Mouse (Mus musculus) midbrain, embryonic 16.5 days (tissue): ENCODE measurements at regions not wholly inside any gene's neighbourhood (a gene's known extent, or its start where the extent isn't known, plus 50 kb on each side); places are given as distances from the start of the nearest gene placed in this dataset.

Experiments
- ATAC-seq: fragments of 200-750 bp; cut with Nextera tagmentation; 2 replicates; pipeline ENCODE4 v1.8.0; 2017; ENCODE audit warnings: moderate TSS enrichment
- H3K27ac ChIP-seq: fragments of 300-500 bp; sonication (generic); 2 replicates; pipeline ENCODE4 v1.5.1; 2014; ENCODE audit warnings: mild to moderate bottlenecking, low read length, mixed read lengths
- H3K27me3 ChIP-seq: fragments of 300-500 bp; sonication (generic); 2 replicates; pipeline ENCODE4 v1.6.1; 2014; ENCODE audit warnings: low read depth, low read length, mixed read lengths; ENCODE audit not compliant: control insufficient read depth, insufficient read depth
- H3K36me3 ChIP-seq: fragments of 300-500 bp; sonication (generic); 2 replicates; pipeline ENCODE4 v1.6.1; 2014; ENCODE audit warnings: mild to moderate bottlenecking, low read length, moderate library complexity, mixed read lengths; ENCODE audit not compliant: control insufficient read depth, insufficient read depth
- H3K4me1 ChIP-seq: fragments of 300-500 bp; sonication (generic); 2 replicates; pipeline ENCODE4 v1.6.1; 2014; ENCODE audit warnings: mild to moderate bottlenecking, low read length, mixed read lengths; ENCODE audit not compliant: control insufficient read depth, insufficient read depth
- H3K4me2 ChIP-seq: fragments of 300-500 bp; sonication (generic); 2 replicates; pipeline ENCODE4 v1.6.1; 2014; ENCODE audit warnings: mild to moderate bottlenecking, low read length, mixed read lengths
- H3K4me3 ChIP-seq: fragments of 300-500 bp; sonication (generic); 2 replicates; pipeline ENCODE4 v1.5.1; 2014; ENCODE audit warnings: low read depth, mild to moderate bottlenecking, low read length, moderate library complexity, mixed read lengths
- H3K9ac ChIP-seq: fragments of 300-500 bp; sonication (generic); 2 replicates; pipeline ENCODE4 v1.6.1; 2014; ENCODE audit warnings: low read depth, low read length, mixed read lengths
- H3K9me3 ChIP-seq: fragments of 300-500 bp; sonication (generic); replicated peaks from 2 replicates; pipeline ENCODE4 v1.6.1; 2014; ENCODE audit warnings: mild to moderate bottlenecking, low read length, mixed read lengths; ENCODE audit not compliant: control insufficient read depth, poor library complexity, severe bottlenecking
- WGBS: fragments of 180-500 bp; shearing (Covaris S2); extraction: QIAGEN DNeasy Blood & Tissue Kit; methylation state at CpG from one replicate; pipeline ENCODE4 v1.1.7; 2014; 5-methylcytosine and 5-hydroxymethylcytosine counted together

DNA sequence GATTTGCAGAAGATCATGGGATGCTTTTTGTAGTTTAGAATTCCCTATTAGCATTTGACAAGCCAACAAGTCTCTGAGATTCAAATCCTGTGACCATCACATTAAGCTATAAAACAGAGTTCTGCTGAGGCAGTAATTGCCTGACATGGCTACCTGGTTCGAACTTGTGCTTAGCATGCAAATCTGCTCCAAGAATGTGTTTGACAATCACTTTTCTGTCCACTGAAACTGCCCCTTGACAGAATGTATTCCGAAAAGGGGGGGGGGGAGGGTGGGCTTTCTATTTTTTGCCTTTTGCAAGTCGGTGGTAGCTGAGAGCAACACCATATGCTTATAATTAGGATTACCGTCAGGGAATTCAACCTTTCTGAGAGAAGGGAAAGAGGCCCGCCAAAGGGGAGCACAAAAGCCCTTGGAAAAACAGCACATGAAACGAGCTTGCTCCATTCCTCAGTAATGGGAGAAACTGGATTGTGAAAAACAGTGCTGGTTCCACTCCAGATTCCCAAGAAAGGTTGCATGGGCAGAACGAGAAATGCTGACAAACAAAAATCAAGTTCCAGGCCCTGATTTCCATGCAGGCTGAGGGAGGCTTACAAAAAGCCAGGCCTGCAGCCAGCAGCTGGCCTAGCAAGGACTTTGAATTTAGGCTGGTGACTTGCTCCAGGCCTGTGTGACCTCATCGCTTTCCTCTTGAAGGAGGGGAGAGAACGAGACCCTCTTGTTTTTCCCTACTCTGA lies 176.1 kb upstream of the Ldb2 start:
- no peaks in the 10 kb centered on the region for H3K4me1 ChIP-seq
- H3K27ac ChIP-seq, result peak overlapping the region; percentile 56
- WGBS, result 20% methylated on average over 9 of the region's 9 CpGs
- H3K4me2 ChIP-seq, result no peak overlapping the region
- no peaks in the 10 kb centered on the region for H3K27me3 ChIP-seq
- no peaks in the 10 kb centered on the region for H3K36me3 ChIP-seq
- H3K9me3 ChIP-seq, result no peaks in the 10 kb centered on the region
- no peak overlapping the region for H3K4me3 ChIP-seq
- ATAC-seq, result peak; percentile 78
- H3K9ac ChIP-seq, result no peak overlapping the region

DNA sequence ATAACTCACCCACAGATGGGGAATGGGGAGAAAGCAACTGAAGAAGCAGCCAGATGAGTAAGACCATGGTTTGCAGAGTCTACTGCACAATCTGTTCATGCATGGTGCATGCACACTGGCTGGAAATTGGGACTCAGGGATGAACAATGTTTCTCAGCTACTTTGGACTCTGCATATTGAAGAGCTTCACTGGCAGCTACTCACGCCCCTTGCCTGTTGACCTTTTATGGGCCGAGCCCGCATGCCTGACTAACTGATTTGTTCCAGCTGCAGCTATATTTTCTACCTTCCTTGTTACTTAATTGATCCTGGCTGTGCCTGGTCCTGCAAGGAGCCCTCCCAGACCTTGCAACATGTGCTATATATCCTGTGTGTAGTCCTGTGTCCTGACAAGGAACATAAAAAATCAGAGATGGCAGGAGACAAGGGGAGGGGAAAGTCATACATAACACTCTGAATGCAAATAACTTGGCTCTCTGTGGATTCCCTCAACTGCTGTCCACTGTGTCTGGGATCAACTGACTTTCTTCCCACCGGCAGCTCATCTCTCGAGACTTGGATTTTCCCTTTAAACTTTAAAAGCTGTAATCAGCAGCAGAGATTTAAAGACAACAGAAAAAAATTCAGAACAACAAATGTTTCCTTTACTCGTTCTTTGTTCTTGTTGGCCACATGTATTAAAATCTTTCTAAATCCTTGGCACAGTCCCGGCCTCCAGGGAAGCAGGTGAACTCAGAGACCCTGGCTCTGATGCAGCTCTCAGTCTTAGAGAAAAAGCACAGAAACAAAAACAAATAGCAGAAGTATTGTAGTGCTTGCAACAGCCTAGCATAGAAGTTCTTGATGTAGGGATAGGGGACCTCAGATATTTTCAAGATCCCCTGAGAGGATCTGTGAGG lies 143.8 kb upstream of the Ldb2 start:
- Histone ChIP-seq H3K9me3 (0 out of 2 replicates have a peak, but pooled peaks cover 2% of the 10 kb centered on the region), H3K9ac (no peak overlapping the region), H3K4me1 (no peaks in the 10 kb centered on the region; the same call in 1 of the 2 replicates), H3K4me2 (no peak overlapping the region), H3K27ac (no peak overlapping the region), H3K27me3 (no peaks in the 10 kb centered on the region), H3K36me3 (no peaks in the 10 kb centered on the region), H3K4me3 (no peak overlapping the region)
- ATAC-seq, result no peak; the same call in 1 of the 2 replicates
- WGBS, result 21% methylated on average over 7 of the region's 7 CpGs

DNA sequence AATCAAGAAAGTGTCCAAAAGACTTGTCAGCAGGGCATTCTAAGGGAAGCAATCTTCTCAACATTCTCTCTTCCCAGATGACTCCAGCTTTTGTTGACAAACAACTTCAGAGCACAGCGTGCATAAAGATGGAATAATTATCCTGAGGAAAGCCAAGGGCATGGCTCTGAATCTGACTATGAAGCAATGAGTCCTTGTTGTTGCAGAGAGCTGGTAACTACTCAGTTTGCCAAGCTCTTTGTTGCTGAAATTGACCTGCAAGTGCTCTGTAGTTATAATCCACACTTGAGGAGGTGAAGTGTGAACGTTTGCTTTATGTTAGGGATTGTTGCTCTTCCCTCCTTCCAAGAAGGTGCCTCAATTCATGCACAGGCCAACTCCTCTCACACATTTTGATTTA lies 143.1 kb upstream of the Ldb2 start:
- WGBS, result 66% methylated on average over 2 of the region's 2 CpGs

DNA sequence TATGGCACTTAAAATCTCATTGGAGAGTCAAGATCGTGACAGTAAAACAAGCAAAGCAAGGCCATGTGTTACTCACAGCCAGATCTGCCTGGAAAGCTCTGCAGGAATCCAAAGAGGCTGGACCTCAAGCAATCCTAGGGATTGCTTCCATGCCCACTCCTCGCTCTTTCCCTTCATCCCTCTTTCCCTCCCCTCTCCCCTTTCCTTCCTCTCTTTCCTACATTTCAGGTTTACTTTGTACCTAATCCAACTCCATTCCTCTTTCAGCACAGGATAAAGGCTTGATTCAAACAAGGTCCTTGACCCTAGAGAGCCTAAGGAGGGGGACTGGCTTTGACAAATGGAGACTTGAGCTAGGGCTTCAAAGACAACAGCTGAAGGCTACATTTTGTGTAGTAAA lies 126.0 kb upstream of the Ldb2 start:
- Histone ChIP-seq H3K36me3 (no peaks in the 10 kb centered on the region), H3K27ac (no peak overlapping the region), H3K9ac (no peak overlapping the region), H3K27me3 (no peaks in the 10 kb centered on the region), H3K4me2 (no peak overlapping the region), H3K9me3 (no peaks in the 10 kb centered on the region), H3K4me1 (no peaks in the 10 kb centered on the region), H3K4me3 (no peak overlapping the region)
- ATAC-seq, result no peak
- WGBS, result 52% methylated on average over 2 of the region's 2 CpGs

More for the DNA sequence above, 143.1 kb upstream of the Ldb2 start:
- H3K4me3 ChIP-seq, result no peak overlapping the region
- H3K36me3 ChIP-seq, result no peaks in the 10 kb centered on the region
- no peak for ATAC-seq
- H3K27me3 ChIP-seq, result no peaks in the 10 kb centered on the region
- H3K9me3 ChIP-seq, result 0 out of 2 replicates have a peak, but pooled peaks cover 2% of the 10 kb centered on the region
- no peak overlapping the region for H3K27ac ChIP-seq
- H3K4me2 ChIP-seq, result no peak overlapping the region
- H3K4me1 ChIP-seq, result no peaks in the 10 kb centered on the region; the same call in 1 of the 2 replicates
- H3K9ac ChIP-seq, result no peak overlapping the region

DNA sequence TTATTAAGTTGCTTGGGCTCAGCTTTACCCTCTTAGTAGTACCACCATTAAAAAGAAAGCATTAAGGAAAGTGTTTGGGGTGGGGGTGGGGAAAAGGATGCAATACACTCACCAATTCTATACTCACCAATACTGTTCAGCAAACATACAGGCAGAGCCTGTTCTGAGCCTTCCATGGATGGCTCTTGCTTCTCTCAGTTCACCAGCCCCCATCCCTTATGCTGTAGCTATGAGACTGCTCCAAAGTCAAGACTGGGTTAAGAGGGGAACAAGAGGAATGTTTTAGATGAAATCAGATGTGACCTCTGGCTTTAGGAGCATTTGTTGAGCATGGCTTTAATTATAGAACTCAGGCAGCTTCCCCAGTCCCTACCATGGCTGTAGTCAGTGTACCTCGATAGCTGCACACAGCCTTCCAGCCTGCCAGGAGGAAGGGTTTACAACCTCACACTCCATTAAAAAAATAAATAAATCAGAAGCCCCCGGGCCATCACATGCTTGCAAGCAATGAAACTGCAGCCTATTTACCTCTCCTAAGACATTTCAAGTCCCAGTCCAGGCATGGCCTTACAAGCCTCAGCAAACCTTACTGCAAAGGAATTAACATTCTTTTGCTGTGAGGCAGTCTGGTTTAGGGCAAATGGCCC lies 122.8 kb upstream of the Ldb2 start:
- Histone ChIP-seq H3K9ac (no peak overlapping the region), H3K27me3 (no peaks in the 10 kb centered on the region), H3K4me1 (no peaks in the 10 kb centered on the region), H3K4me3 (no peak overlapping the region), H3K27ac (no peak overlapping the region), H3K36me3 (no peaks in the 10 kb centered on the region), H3K9me3 (no peaks in the 10 kb centered on the region), H3K4me2 (no peak overlapping the region)
- 77% methylated on average over 2 of the region's 2 CpGs for WGBS
- no peak for ATAC-seq

DNA sequence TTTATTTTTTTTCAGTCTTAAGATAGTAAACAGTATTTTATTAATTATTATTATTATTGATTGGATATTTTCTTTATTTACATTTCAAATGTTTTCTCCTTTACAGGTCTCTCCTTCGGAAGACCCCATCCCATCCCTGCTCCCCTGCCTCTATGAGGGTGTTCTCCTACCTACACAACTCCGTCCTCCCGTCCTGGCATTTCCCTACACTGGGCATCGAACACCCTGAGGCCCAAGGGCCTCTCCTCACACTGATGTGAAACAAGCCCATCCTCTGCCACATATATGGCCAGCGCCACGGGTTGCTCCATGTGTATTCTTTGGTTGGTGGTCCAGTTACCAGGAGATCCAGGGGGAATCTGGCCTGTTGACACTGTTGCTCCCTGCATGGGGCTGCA lies 118.3 kb upstream of the Ldb2 start:
- no peak for ATAC-seq
- H3K4me3 ChIP-seq, result no peak overlapping the region
- 91% methylated on average over 6 of the region's 6 CpGs for WGBS
- no peak overlapping the region; the same call in 1 of the 2 replicates for H3K4me2 ChIP-seq
- no peak overlapping the region for H3K27ac ChIP-seq
- no peaks in the 10 kb centered on the region for H3K9me3 ChIP-seq
- no peak overlapping the region for H3K9ac ChIP-seq
- H3K27me3 ChIP-seq, result no peaks in the 10 kb centered on the region
- H3K4me1 ChIP-seq, result no peaks in the 10 kb centered on the region
- no peaks in the 10 kb centered on the region for H3K36me3 ChIP-seq

DNA sequence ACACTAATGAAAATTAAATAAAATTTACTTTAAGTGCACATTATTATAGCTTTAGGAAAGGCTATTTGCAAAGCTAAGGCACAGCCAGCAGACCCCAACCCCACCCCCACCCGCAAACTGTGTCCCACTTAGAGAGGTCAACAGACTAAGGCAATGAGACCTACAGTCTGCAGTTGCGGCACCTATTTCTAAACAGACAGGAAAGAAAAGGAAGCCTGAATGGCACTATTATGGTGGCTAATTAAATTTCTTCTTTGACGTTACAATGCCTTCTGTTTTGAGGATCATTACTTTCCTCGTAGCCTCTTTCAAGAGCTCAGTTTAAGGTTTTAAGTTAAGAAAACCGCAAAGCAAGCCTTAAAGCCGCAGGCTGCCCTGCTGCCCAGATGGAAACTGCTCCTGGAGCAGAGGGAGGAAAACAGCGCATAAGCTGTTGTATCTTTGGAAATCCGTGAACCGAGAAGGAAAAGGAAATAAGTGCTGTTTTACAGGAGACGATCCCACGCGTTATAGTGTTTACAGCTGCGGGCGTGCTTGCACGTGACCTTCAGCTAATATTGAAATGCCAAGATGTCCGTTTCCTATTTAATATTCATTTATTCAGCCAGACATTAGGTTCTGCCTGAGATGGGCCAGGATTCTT lies 117.8 kb upstream of the Ldb2 start:
- no peak overlapping the region for H3K9ac ChIP-seq

DNA sequence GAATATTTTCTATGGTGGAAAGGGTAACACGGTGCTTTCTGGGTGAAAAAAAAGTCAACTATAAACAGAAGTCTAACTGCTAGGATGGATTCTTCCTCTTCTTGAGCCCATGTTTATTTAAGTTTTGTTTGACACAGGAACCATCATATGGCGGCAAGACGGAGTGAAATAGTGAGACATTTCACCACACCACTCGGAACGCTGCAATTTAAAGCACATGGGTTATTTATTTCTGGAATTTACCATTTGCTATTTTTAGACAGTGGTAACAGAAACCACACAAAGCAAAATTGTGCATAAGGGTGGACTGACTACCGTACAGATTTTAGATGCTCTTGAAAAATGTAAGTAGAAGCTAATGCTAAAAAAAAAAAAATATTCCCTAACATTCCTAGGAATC lies 103.1 kb upstream of the Ldb2 start:
- 89% methylated on average over 6 of the region's 6 CpGs for WGBS
- Histone ChIP-seq H3K4me1 (no peaks in the 10 kb centered on the region), H3K4me2 (no peak overlapping the region), H3K4me3 (no peak overlapping the region), H3K36me3 (no peaks in the 10 kb centered on the region), H3K9ac (no peak overlapping the region), H3K27ac (no peak overlapping the region), H3K9me3 (no peaks in the 10 kb centered on the region), H3K27me3 (no peaks in the 10 kb centered on the region)
- ATAC-seq, result no peak

More for the DNA sequence above, 117.8 kb upstream of the Ldb2 start:
- ATAC-seq, result no peak
- Histone ChIP-seq H3K27ac (no peak overlapping the region), H3K4me2 (peak overlapping the region; percentile 25), H3K4me1 (no peaks in the 10 kb centered on the region), H3K27me3 (no peaks in the 10 kb centered on the region), H3K36me3 (no peaks in the 10 kb centered on the region), H3K4me3 (peak overlapping the region; percentile 4; the same call in 1 of the 2 replicates), H3K9me3 (no peaks in the 10 kb centered on the region)
- WGBS, result 37% methylated on average over 16 of the region's 16 CpGs
